Mouse (Mus musculus): Measurements from ENCODE around the gene Slc5a2. TPM values are rescaled to one million over a fixed set of nuclear protein-coding genes. Genes with fewer than 3 reads are reported as not detected.

Gene Slc5a2
- total and polyA plus RNA-seq, 3 experiments: 0.21 TPM; not detected in 2

DNA sequence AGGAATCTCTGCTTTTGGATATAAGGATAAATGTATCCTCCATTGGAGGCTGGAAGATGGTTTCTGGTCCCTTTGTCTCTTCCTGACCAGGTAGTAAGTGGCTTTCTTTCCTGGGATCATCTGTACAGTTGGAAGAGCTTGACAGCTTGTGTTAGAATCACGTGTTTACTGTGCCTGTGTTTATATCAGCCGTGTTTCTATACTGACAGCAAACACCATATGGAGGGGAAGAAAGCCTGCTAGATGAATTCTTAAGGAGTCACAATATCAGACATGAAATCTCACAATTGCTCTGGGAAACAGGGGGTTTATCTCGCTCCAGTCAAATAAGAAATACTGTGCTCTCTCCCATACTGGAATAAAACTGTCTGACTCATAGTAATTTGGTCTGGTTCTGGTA is 43.8 kb downstream of the Slc5a2 start:
- H3K4me2 ChIP-seq (ENCODE audit: insufficient read depth, low read depth, poor library complexity, severe bottlenecking): no peak overlapping the region
- H3K36me3 ChIP-seq (replicated peaks in 1 of 2; ENCODE audit: control insufficient read depth in 1 of 2, insufficient read depth in 1 of 2, low read length in 1 of 2): no peaks in the 10 kb centered on the region
- H3K4me3 ChIP-seq (replicated peaks in 1 of 3; ENCODE audit: low read depth in 2 of 3, low read length in 2 of 3, poor library complexity in 1 of 3): no peak overlapping the region
- in situ Hi-C loops (cut with MboI; ENCODE audit: low pct_ligation_motif_present, low pct_unique_long_range_greater_than_20kb, low sequenced_read_pairs): no loop called here
- no peak for TF ChIP-seq NRF1 (IDR thresholded peaks at IDR 0.05; ENCODE audit: low read depth, low read length)
- TF ChIP-seq ZKSCAN1 (IDR thresholded peaks at IDR 0.05; ENCODE audit: borderline replicate concordance, low read depth, low read length): no peak
- no peak for TF ChIP-seq RAD21 (IDR thresholded peaks at IDR 0.05; ENCODE audit: low read depth, low read length)
- TF ChIP-seq ZC3H11A (IDR thresholded peaks at IDR 0.05; ENCODE audit: low read depth, low read length): no peak
- no peak for TF ChIP-seq BHLHE40 (IDR thresholded peaks at IDR 0.05; ENCODE audit: low read depth, low read length)
- no peak for TF ChIP-seq KAT2A (IDR thresholded peaks at IDR 0.05; ENCODE audit: insufficient replicate concordance, low read length)
- no peak for TF ChIP-seq ZNF384 (IDR thresholded peaks at IDR 0.05; ENCODE audit: low read depth, low read length)
- no peak for TF ChIP-seq POLR2AphosphoS2 (IDR thresholded peaks at IDR 0.05; ENCODE audit: low read depth, low read length)
- no peak for TF ChIP-seq GABPA (IDR thresholded peaks at IDR 0.05; ENCODE audit: insufficient replicate concordance, low read depth, low read length)
- no peak overlapping the region for H3K9ac ChIP-seq (ENCODE audit: insufficient read depth, low read depth)
- H3K9me3 ChIP-seq (replicated peaks; ENCODE audit: low read length): no peaks in the 10 kb centered on the region
- no peak for DNase-seq (ENCODE audit: extremely low read depth)
- H3K79me2 ChIP-seq (replicated peaks; ENCODE audit: control insufficient read depth, extremely low read depth, insufficient read depth, poor library complexity, severe bottlenecking): no peaks in the 10 kb centered on the region
- peaks cover 23% of the 10 kb centered on the region for H3K27me3 ChIP-seq (replicated peaks)
- no peaks in the 10 kb centered on the region for H3K4me1 ChIP-seq (ENCODE audit: control insufficient read depth in 1 of 2, insufficient read depth in 2 of 2)
- dilution Hi-C loops (cut with MboI; ENCODE audit: extremely low pct_ligation_motif_present, extremely low pct_unique_long_range_greater_than_20kb, low sequenced_read_pairs): no loop called here
- no peak overlapping the region for H3K27ac ChIP-seq (ENCODE audit: insufficient read depth, low read depth)

DNA sequence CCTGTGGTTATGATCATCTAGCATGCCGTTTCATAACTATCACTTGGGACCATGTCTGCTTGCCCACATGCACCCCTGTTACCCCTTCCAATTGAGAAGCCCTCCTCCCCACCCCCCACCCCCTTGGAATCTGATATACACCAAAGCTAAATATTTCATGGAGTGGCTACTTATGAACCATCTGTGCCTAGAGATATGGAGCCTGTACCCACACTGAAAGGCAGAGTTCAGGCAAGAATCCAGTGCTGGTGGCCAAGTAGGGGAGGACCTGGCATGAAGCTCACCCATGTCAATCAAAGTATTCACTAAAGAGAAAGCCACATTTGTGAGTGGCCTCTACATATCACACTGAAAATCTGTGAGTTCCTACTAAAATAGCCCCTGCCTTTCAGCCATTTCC is 44.3 kb downstream of the Slc5a2 start:
- TF ChIP-seq JUND (conservative IDR thresholded peaks at IDR 0.05; ENCODE audit: low read depth, low read length): no peak
- Histone ChIP-seq H3K27me3 (replicated peaks) (peaks cover 26% of the 10 kb centered on the region), H3K4me3 (replicated peaks in 1 of 3; ENCODE audit: low read depth in 2 of 3, low read length in 2 of 3, poor library complexity in 1 of 3) (no peak overlapping the region), H3K79me2 (replicated peaks; ENCODE audit: control insufficient read depth, extremely low read depth, insufficient read depth, poor library complexity, severe bottlenecking) (no peaks in the 10 kb centered on the region), H3K4me1 (ENCODE audit: control insufficient read depth in 1 of 2, insufficient read depth in 2 of 2) (no peaks in the 10 kb centered on the region), H3K36me3 (replicated peaks in 1 of 2; ENCODE audit: control insufficient read depth in 1 of 2, insufficient read depth in 1 of 2, low read length in 1 of 2) (no peaks in the 10 kb centered on the region), H3K9ac (ENCODE audit: insufficient read depth, low read depth) (no peak overlapping the region), H3K4me2 (ENCODE audit: insufficient read depth, low read depth, poor library complexity, severe bottlenecking) (no peak overlapping the region), H3K9me3 (replicated peaks; ENCODE audit: low read length) (no peaks in the 10 kb centered on the region), H3K27ac (ENCODE audit: insufficient read depth, low read depth) (no peak overlapping the region)
- in situ Hi-C loops (cut with MboI; ENCODE audit: low pct_ligation_motif_present, low pct_unique_long_range_greater_than_20kb, low sequenced_read_pairs): no loop called here
- no peak for DNase-seq (ENCODE audit: extremely low read depth)
- dilution Hi-C loops (cut with MboI; ENCODE audit: extremely low pct_ligation_motif_present, extremely low pct_unique_long_range_greater_than_20kb, low sequenced_read_pairs): no loop called here

DNA sequence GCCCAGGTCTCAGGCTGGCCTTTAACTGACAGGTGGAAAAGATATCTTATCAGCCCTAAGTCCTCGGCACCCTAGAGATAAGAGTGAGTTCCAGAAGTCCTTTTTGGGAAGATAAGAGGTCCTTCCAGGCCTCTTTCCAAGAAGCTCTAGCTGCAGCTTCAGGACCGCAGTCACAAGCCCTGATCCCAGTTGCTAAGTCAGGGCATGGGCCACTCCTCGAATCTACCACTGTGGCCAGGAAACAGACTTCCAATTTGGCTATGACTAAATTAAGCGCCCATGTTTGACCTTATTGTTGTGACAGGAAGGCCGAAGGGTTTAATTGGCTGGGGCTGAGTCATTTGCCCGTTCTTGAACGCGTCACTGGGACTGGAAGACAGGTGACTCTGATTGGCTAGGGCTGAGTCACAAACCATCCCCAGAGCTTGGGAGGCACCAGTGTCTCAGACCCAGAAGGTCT is 44.8 kb downstream of the Slc5a2 start:
- Histone ChIP-seq H3K79me2 (replicated peaks; ENCODE audit: control insufficient read depth, extremely low read depth, insufficient read depth, poor library complexity, severe bottlenecking) (no peaks in the 10 kb centered on the region), H3K4me3 (replicated peaks in 1 of 3; ENCODE audit: low read depth in 2 of 3, low read length in 2 of 3, poor library complexity in 1 of 3) (no peak overlapping the region), H3K4me2 (ENCODE audit: insufficient read depth, low read depth, poor library complexity, severe bottlenecking) (no peak overlapping the region), H3K9ac (ENCODE audit: insufficient read depth, low read depth) (no peak overlapping the region), H3K9me3 (replicated peaks; ENCODE audit: low read length) (no peaks in the 10 kb centered on the region), H3K27ac (ENCODE audit: insufficient read depth, low read depth) (no peak overlapping the region), H3K27me3 (replicated peaks) (peaks cover 28% of the 10 kb centered on the region), H3K4me1 (ENCODE audit: control insufficient read depth in 1 of 2, insufficient read depth in 2 of 2) (no peaks in the 10 kb centered on the region), H3K36me3 (replicated peaks in 1 of 2; ENCODE audit: control insufficient read depth in 1 of 2, insufficient read depth in 1 of 2, low read length in 1 of 2) (no peaks in the 10 kb centered on the region)
- TF ChIP-seq POLR2A (IDR thresholded peaks at IDR 0.05; ENCODE audit: low read depth, low read length) (no peak), MXI1 (IDR thresholded peaks at IDR 0.05; ENCODE audit: low read depth, low read length) (no peak)
- in situ Hi-C loops (cut with MboI; ENCODE audit: low pct_ligation_motif_present, low pct_unique_long_range_greater_than_20kb, low sequenced_read_pairs): no loop called here
- dilution Hi-C loops (cut with MboI; ENCODE audit: extremely low pct_ligation_motif_present, extremely low pct_unique_long_range_greater_than_20kb, low sequenced_read_pairs): no loop called here
- no peak for DNase-seq (ENCODE audit: extremely low read depth)
